Mouse (Mus musculus) forebrain, embryonic 11.5 days (tissue): ENCODE data around the gene Celsr3. TPM values are rescaled to one million over a fixed set of nuclear protein-coding genes. Genes with fewer than 3 reads are reported as not detected.

Experiments
- ATAC-seq: fragments of 200-750 bp; cut with Nextera tagmentation; replicated peaks from 2 replicates; pipeline ENCODE4 v1.8.0; 2017; ENCODE audit warnings: moderate TSS enrichment; ENCODE audit not compliant: low FRiP score
- DNase-seq: peaks from one replicate; pipeline ENCODE4 v3.0.0-alpha.2; 2017; ENCODE audit warnings: low spot score
- H3K27ac ChIP-seq: fragments of 300-500 bp; sonication (generic); 2 replicates; pipeline ENCODE4 v1.5.1; 2014; ENCODE audit warnings: low read depth, low read length
- H3K27me3 ChIP-seq: fragments of 300-500 bp; sonication (generic); 2 replicates; pipeline ENCODE4 v1.6.1; 2014; ENCODE audit warnings: mild to moderate bottlenecking, low read length, mixed read lengths; ENCODE audit not compliant: control insufficient read depth, insufficient read depth
- H3K36me3 ChIP-seq: fragments of 300-500 bp; sonication (generic); 2 replicates; pipeline ENCODE4 v1.6.1; 2014; ENCODE audit warnings: mild to moderate bottlenecking, low read length, moderate library complexity, mixed read lengths; ENCODE audit not compliant: control insufficient read depth, insufficient read depth
- H3K4me1 ChIP-seq: fragments of 300-500 bp; sonication (generic); replicated peaks from 2 replicates; pipeline ENCODE4 v1.6.1; 2014; ENCODE audit warnings: low read length, mixed read lengths; ENCODE audit not compliant: control insufficient read depth, insufficient read depth
- H3K4me2 ChIP-seq: fragments of 300-500 bp; sonication (generic); 2 replicates; pipeline ENCODE4 v1.6.1; 2014; ENCODE audit warnings: low read depth, mild to moderate bottlenecking, low read length, moderate library complexity, mixed read lengths; ENCODE audit not compliant: severe bottlenecking
- H3K4me3 ChIP-seq: fragments of 300-500 bp; sonication (generic); 2 replicates; pipeline ENCODE4 v1.5.1; 2014; ENCODE audit warnings: low read depth, low read length
- H3K9ac ChIP-seq: fragments of 300-500 bp; sonication (generic); 2 replicates; pipeline ENCODE4 v1.6.1; 2014; ENCODE audit warnings: low read length
- H3K9me3 ChIP-seq: fragments of 300-500 bp; sonication (generic); 2 replicates; pipeline ENCODE4 v1.6.1; 2016; ENCODE audit warnings: low read length, mixed read lengths; ENCODE audit not compliant: control insufficient read depth
- WGBS: fragments of 180-500 bp; shearing (Covaris S2); extraction: QIAGEN DNeasy Blood & Tissue Kit; methylation state at CpG from one replicate; pipeline ENCODE4 v1.1.7; 2014; 5-methylcytosine and 5-hydroxymethylcytosine counted together
- polyA plus RNA-seq: library from polyadenylated mRNA; unstranded; fragments of >200 nt; fragmentation: Nextera tagmentation; extraction: Ambion mirVana; gene quantifications from 2 replicates; pipeline ENCODE4 v1.2.1, GENCODE M21; 2014

Gene Celsr3
- polyA plus RNA-seq, 1 experiment from 2014 or later = 6.9 TPM

GRCm38 (mm10) chr9:108798508-108799075, 27.5 kb upstream of the Celsr3 start:
- Histone ChIP-seq H3K4me2 (no peak overlapping the region), H3K4me3 (no peak overlapping the region), H3K4me1 (peaks cover 6% of the 10 kb centered on the region; the same call in 1 of the 2 replicates), H3K27me3 (no peaks in the 10 kb centered on the region), H3K9ac (no peak overlapping the region), H3K27ac (no peak overlapping the region), H3K36me3 (peaks cover 4% of the 10 kb centered on the region; the same call in 1 of the 2 replicates), H3K9me3 (no peaks in the 10 kb centered on the region)
- WGBS = 90% methylated on average over 5 of the region's 5 CpGs
- no peak for DNase-seq
- ATAC-seq = no peak

- WGBS = 90% methylated on average over 3 of the region's 3 CpGs
- no peak overlapping the region for H3K9ac ChIP-seq
- ATAC-seq = no peak
These were observed 26.6 kb upstream of the Celsr3 start for GRCm38 (mm10) chr9:108799564-108799963.

GRCm38 (mm10) chr9:108805768-108806167, 20.4 kb upstream of the Celsr3 start:
- WGBS = 92% methylated on average over 8 of the region's 8 CpGs
- H3K4me1 ChIP-seq = peaks cover 6% of the 10 kb centered on the region; the same call in 1 of the 2 replicates
- H3K27ac ChIP-seq = no peak overlapping the region
- H3K27me3 ChIP-seq = no peaks in the 10 kb centered on the region
- no peak for ATAC-seq
- H3K4me3 ChIP-seq = no peak overlapping the region
- no peaks in the 10 kb centered on the region for H3K9me3 ChIP-seq
- no peak overlapping the region for H3K4me2 ChIP-seq
- DNase-seq = no peak
- H3K36me3 ChIP-seq = peaks cover 14% of the 10 kb centered on the region
- H3K9ac ChIP-seq = no peak overlapping the region

More at GRCm38 (mm10) chr9:108799564-108799963, 26.6 kb upstream of the Celsr3 start:
- H3K9me3 ChIP-seq = no peaks in the 10 kb centered on the region
- DNase-seq = no peak
- no peak overlapping the region for H3K27ac ChIP-seq
- H3K4me1 ChIP-seq = peaks cover 6% of the 10 kb centered on the region; the same call in 1 of the 2 replicates
- no peak overlapping the region for H3K4me2 ChIP-seq
- H3K27me3 ChIP-seq = no peaks in the 10 kb centered on the region
- H3K36me3 ChIP-seq = peaks cover 10% of the 10 kb centered on the region; the same call in 1 of the 2 replicates
- H3K4me3 ChIP-seq = no peak overlapping the region

GRCm38 (mm10) chr9:108806379-108806778, 19.7 kb upstream of the Celsr3 start:
- Histone ChIP-seq H3K36me3 (peaks cover 12% of the 10 kb centered on the region), H3K27ac (no peak overlapping the region), H3K9me3 (no peaks in the 10 kb centered on the region), H3K27me3 (no peaks in the 10 kb centered on the region), H3K4me2 (no peak overlapping the region), H3K4me1 (peaks cover 6% of the 10 kb centered on the region; the same call in 1 of the 2 replicates), H3K4me3 (no peak overlapping the region), H3K9ac (no peak overlapping the region)
- no peak for DNase-seq
- ATAC-seq = no peak

GRCm38 (mm10) chr9:108806831-108807230, 19.3 kb upstream of the Celsr3 start:
- Histone ChIP-seq H3K4me3 (no peak overlapping the region), H3K4me2 (no peak overlapping the region), H3K9me3 (no peaks in the 10 kb centered on the region), H3K36me3 (peaks cover 12% of the 10 kb centered on the region), H3K27me3 (no peaks in the 10 kb centered on the region), H3K4me1 (peaks cover 6% of the 10 kb centered on the region; the same call in 1 of the 2 replicates), H3K27ac (no peak overlapping the region), H3K9ac (no peak overlapping the region)
- ATAC-seq (no peak), DNase-seq (no peak)
- 93% methylated on average over 1 of the region's 1 CpGs for WGBS

- no peaks in the 10 kb centered on the region for H3K27me3 ChIP-seq
- no peak overlapping the region for H3K27ac ChIP-seq
- 72% methylated on average over 5 of the region's 5 CpGs for WGBS
- ATAC-seq (peak; percentile 32), DNase-seq (no peak)
- no peaks in the 10 kb centered on the region for H3K9me3 ChIP-seq
- peak overlapping the region; percentile 69; the same call in 1 of the 2 replicates for H3K4me3 ChIP-seq
- no peak overlapping the region for H3K4me2 ChIP-seq
- H3K36me3 ChIP-seq = peaks cover 12% of the 10 kb centered on the region
- peaks cover 6% of the 10 kb centered on the region; the same call in 1 of the 2 replicates for H3K4me1 ChIP-seq
- H3K9ac ChIP-seq = no peak overlapping the region
These were observed 18.4 kb upstream of the Celsr3 start for GRCm38 (mm10) chr9:108807674-108808073.

GRCm38 (mm10) chr9:108808163-108808665, 17.9 kb upstream of the Celsr3 start, which contains the start of gene Nckipsd:
Gene Nckipsd, plus strand, starts transcription at chr9:108808368.
- peak; percentile 88 for ATAC-seq
- H3K27ac ChIP-seq = no peak within 1 kb of the TSS
- peak within 1 kb of the TSS; percentile 69 for H3K4me3 ChIP-seq
- H3K4me1 ChIP-seq = peaks cover 6% of the 10 kb centered on the region; the same call in 1 of the 2 replicates
- peak; percentile 98 for DNase-seq
- under 1% methylated on average over 58 of the region's 62 CpGs for WGBS
- H3K36me3 ChIP-seq = peaks cover 12% of the 10 kb centered on the region
- H3K9me3 ChIP-seq = no peaks in the 10 kb centered on the region
- H3K9ac ChIP-seq = peak within 1 kb of the TSS; percentile 79
- no peaks in the 10 kb centered on the region for H3K27me3 ChIP-seq
- H3K4me2 ChIP-seq = peak within 1 kb of the TSS; percentile 77

- Histone ChIP-seq H3K4me3 (peak overlapping the region; percentile 69; the same call in 1 of the 2 replicates), H3K4me1 (peaks cover 6% of the 10 kb centered on the region; the same call in 1 of the 2 replicates), H3K27me3 (no peaks in the 10 kb centered on the region), H3K4me2 (peak overlapping the region; percentile 77), H3K9me3 (no peaks in the 10 kb centered on the region), H3K27ac (no peak overlapping the region), H3K36me3 (peaks cover 10% of the 10 kb centered on the region), H3K9ac (no peak overlapping the region)
- DNase-seq = no peak
- no peak for ATAC-seq
- 70% methylated on average over 5 of the region's 5 CpGs for WGBS
These were observed 16.9 kb upstream of the Celsr3 start for GRCm38 (mm10) chr9:108809188-108809587.
